Mouse (Mus musculus): ENCODE measurements around the gene Ptpn13. TPM values are rescaled to one million over a fixed set of nuclear protein-coding genes. Genes with fewer than 3 reads are reported as not detected.

Gene Ptpn13
- polyA plus RNA-seq, 1 experiment, result 6.6 TPM

DNA sequence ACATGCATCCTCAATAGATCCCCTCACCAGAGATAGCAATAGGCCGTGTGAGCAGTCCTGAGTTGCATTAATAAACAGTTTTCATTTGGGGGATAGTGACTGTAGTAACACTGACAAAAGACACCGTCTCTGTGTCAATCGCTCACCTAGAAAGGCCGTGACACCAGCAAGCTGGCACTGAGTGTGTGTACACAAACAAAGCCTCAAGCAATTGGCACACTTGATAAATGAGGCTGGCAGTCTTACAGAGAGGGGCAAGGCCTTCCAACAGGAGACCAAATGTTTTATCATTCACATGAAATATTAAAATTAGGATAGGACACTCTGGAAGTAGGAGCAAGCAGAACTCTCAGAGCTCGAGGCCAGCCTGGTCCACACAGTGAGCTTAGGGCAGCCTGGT lies 197.3 kb downstream of the Ptpn13 start:
- peaks cover 2% of the 10 kb centered on the region; the same call in 1 of the 2 replicates for H3K4me1 ChIP-seq (ENCODE audit: control insufficient read depth, insufficient read depth, low read length)
- H3K27ac ChIP-seq (ENCODE audit: control insufficient read depth, insufficient read depth, low read depth, low read length), result no peak overlapping the region
- no peaks in the 10 kb centered on the region for H3K36me3 ChIP-seq (ENCODE audit: control insufficient read depth, insufficient read depth, low read length)
- TF ChIP-seq CTCF (IDR thresholded peaks at IDR 0.05; ENCODE audit: control insufficient read depth, insufficient read depth, insufficient replicate concordance, low read depth, low read length) (no peak), POLR2A (IDR thresholded peaks at IDR 0.05; ENCODE audit: control insufficient read depth, low read depth, low read length) (no peak)
- H3K27me3 ChIP-seq (ENCODE audit: control insufficient read depth, insufficient read depth, low read length), result no peaks in the 10 kb centered on the region
- H3K4me3 ChIP-seq (ENCODE audit: control insufficient read depth, low read depth, low read length), result no peak overlapping the region

DNA sequence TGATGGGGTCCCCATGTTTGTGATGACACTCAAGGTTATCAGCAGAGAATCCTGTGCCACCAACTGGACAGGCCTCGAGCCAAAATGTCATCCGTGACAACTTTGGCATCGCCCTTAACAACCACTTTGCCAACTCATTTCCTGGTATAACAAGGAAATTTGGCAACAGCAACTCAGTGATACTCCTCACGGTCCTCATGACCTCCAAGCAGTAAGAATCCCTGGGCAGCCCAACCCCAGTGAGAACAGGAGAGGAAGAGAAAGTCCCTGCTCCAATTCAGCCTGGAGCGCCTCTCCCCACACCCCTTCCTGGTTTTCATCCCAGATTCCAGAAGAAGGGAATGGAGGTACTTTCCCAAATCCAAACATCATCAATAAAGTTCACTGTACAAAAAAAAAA lies 199.8 kb downstream of the Ptpn13 start:
- Histone ChIP-seq H3K36me3 (ENCODE audit: control insufficient read depth, insufficient read depth, low read length) (no peaks in the 10 kb centered on the region), H3K4me1 (ENCODE audit: control insufficient read depth, insufficient read depth, low read length) (peaks cover 2% of the 10 kb centered on the region), H3K4me3 (ENCODE audit: control insufficient read depth, low read depth, low read length) (no peak overlapping the region), H3K27ac (ENCODE audit: control insufficient read depth, insufficient read depth, low read depth, low read length) (no peak overlapping the region), H3K27me3 (ENCODE audit: control insufficient read depth, insufficient read depth, low read length) (no peaks in the 10 kb centered on the region)
- TF ChIP-seq CTCF (IDR thresholded peaks at IDR 0.05; ENCODE audit: control insufficient read depth, insufficient read depth, insufficient replicate concordance, low read depth, low read length) (no peak), POLR2A (IDR thresholded peaks at IDR 0.05; ENCODE audit: control insufficient read depth, low read depth, low read length) (no peak)

DNA sequence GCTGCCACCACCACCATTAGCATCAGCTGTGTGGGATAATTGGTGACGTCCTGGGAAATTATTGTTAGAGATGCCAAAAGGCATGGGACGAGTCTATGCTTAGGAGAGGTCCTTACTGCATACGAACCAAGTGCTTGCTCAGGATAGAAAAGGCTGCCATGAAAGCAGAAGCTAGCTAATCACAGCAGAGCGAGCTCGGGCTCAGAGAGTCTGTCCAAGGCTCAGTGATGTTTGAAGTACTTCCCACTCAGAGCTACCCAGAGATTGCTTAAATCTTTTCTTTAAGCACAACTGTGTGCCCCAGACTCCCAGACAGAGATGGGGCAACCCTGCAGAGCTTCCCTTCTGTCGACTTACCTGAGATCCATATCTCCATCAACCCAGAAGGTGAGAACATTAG lies 203.5 kb downstream of the Ptpn13 start:
- Histone ChIP-seq H3K4me1 (ENCODE audit: control insufficient read depth, insufficient read depth, low read length) (peaks cover 2% of the 10 kb centered on the region), H3K27me3 (ENCODE audit: control insufficient read depth, insufficient read depth, low read length) (no peaks in the 10 kb centered on the region), H3K4me3 (ENCODE audit: control insufficient read depth, low read depth, low read length) (no peak overlapping the region), H3K36me3 (ENCODE audit: control insufficient read depth, insufficient read depth, low read length) (no peaks in the 10 kb centered on the region), H3K27ac (ENCODE audit: control insufficient read depth, insufficient read depth, low read depth, low read length) (no peak overlapping the region)
- no peak for TF ChIP-seq CTCF (IDR thresholded peaks at IDR 0.05; ENCODE audit: control insufficient read depth, insufficient read depth, insufficient replicate concordance, low read depth, low read length)
- no peak for TF ChIP-seq POLR2A (IDR thresholded peaks at IDR 0.05; ENCODE audit: control insufficient read depth, low read depth, low read length)

DNA sequence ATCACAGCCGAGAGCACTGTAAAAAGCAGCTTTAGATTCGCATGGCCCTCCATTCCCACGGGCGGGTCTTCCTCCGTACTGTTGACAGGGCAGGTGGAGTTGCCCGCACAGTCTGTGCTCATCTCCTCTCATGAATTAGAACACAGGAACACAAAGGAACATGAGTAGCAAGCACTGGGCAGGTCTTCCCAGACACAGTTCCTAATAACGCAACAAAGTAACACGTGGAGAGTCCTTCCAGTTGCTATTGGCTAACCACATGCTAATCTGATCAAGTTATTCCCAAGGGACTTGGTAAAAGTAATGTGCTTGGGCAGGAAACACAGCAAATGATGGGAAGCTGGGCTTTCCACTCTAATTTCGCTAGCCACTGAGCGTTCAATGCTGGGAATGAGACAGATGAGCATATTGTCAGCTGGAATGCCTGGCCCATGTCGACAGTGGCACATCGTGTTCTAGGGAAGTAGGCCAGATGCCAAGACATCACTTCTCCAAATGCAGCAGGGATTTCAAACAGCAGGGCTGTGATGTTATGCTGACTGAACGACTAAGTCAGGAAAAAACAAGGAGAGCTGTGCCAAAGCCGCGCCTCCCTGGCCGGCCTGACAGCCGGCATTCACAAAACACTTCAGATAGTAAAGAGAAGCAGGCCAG lies 204.2 kb downstream of the Ptpn13 start, which contains the start of gene Slc10a6:
TSS of gene Slc10a6 (minus strand) at position 293 of the 654 bp plus-strand sequence.
- Histone ChIP-seq H3K27ac (ENCODE audit: control insufficient read depth, insufficient read depth, low read depth, low read length) (no peak within 1 kb of the TSS), H3K27me3 (ENCODE audit: control insufficient read depth, insufficient read depth, low read length) (no peaks in the 10 kb centered on the region), H3K4me3 (ENCODE audit: control insufficient read depth, low read depth, low read length) (no peak within 1 kb of the TSS), H3K4me1 (ENCODE audit: control insufficient read depth, insufficient read depth, low read length) (peaks cover 2% of the 10 kb centered on the region), H3K36me3 (ENCODE audit: control insufficient read depth, insufficient read depth, low read length) (no peaks in the 10 kb centered on the region)
- no peak for TF ChIP-seq POLR2A (IDR thresholded peaks at IDR 0.05; ENCODE audit: control insufficient read depth, low read depth, low read length)
- TF ChIP-seq CTCF (IDR thresholded peaks at IDR 0.05; ENCODE audit: control insufficient read depth, insufficient read depth, insufficient replicate concordance, low read depth, low read length), result no peak

DNA sequence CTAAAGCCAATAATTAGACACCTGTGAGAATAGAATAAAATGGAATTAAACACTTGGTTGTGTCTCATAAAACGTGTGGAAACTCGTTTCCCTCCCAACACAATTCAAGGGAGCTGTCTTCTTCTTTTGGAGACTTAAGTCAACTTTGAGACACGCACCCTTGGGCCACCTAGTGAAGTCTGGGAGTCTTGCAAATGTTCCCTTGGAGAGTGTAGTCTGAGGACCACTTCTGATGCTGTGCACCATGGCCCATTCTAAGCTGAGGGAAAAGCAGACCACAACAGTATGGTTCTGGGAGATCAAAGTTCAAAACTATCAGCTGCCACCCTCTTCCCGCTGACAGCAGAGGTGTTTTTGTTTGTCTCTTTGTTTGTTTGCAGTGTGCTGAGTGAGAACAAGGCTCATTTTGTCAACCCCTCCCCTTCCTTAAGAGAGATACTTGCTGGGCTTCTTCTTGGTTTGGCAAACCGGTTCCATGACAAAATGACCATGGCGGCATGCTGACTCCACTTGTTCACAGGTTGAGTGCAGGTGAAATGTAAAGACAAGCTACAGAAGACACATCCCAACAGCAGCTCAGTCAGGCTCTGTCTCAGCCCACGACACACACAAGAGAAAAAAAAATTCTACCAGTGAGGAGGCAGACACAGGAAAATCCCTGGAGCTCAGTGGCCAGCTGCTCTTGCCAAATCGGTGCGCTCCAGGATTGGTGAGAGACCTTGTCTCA lies 205.0 kb downstream of the Ptpn13 start:
- no peak overlapping the region for H3K4me3 ChIP-seq (ENCODE audit: control insufficient read depth, low read depth, low read length)
- no peak overlapping the region for H3K27ac ChIP-seq (ENCODE audit: control insufficient read depth, insufficient read depth, low read depth, low read length)
- no peaks in the 10 kb centered on the region for H3K36me3 ChIP-seq (ENCODE audit: control insufficient read depth, insufficient read depth, low read length)
- no peaks in the 10 kb centered on the region; the same call in 1 of the 2 replicates for H3K4me1 ChIP-seq (ENCODE audit: control insufficient read depth, insufficient read depth, low read length)
- H3K27me3 ChIP-seq (ENCODE audit: control insufficient read depth, insufficient read depth, low read length), result no peaks in the 10 kb centered on the region
- TF ChIP-seq POLR2A (IDR thresholded peaks at IDR 0.05; ENCODE audit: control insufficient read depth, low read depth, low read length), result no peak
- TF ChIP-seq CTCF (IDR thresholded peaks at IDR 0.05; ENCODE audit: control insufficient read depth, insufficient read depth, insufficient replicate concordance, low read depth, low read length), result no peak

DNA sequence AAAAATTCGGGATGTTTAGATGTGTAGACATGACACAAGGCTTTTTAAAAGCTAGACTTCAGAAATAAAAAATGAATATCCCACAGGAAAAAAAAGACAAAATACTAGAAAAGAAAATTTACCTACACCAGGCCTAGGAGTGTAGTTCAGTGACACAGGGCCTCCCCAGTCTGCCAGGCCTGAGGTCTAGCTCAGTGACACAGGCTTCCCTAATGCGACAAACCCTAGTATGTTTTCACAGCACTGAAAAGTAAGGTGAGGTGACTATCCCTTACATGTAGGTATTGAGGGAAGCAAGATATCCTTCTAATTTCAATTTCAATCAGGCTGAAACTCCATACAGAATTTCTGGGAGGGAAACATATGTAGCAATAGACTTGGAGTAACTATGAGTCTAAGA lies 212.2 kb downstream of the Ptpn13 start:
- TF ChIP-seq CTCF (IDR thresholded peaks at IDR 0.05; ENCODE audit: control insufficient read depth, insufficient read depth, insufficient replicate concordance, low read depth, low read length) (no peak), POLR2A (IDR thresholded peaks at IDR 0.05; ENCODE audit: control insufficient read depth, low read depth, low read length) (no peak)
- Histone ChIP-seq H3K27me3 (ENCODE audit: control insufficient read depth, insufficient read depth, low read length) (no peaks in the 10 kb centered on the region), H3K36me3 (ENCODE audit: control insufficient read depth, insufficient read depth, low read length) (no peaks in the 10 kb centered on the region), H3K4me1 (ENCODE audit: control insufficient read depth, insufficient read depth, low read length) (no peaks in the 10 kb centered on the region), H3K4me3 (ENCODE audit: control insufficient read depth, low read depth, low read length) (no peak overlapping the region), H3K27ac (ENCODE audit: control insufficient read depth, insufficient read depth, low read depth, low read length) (no peak overlapping the region)

DNA sequence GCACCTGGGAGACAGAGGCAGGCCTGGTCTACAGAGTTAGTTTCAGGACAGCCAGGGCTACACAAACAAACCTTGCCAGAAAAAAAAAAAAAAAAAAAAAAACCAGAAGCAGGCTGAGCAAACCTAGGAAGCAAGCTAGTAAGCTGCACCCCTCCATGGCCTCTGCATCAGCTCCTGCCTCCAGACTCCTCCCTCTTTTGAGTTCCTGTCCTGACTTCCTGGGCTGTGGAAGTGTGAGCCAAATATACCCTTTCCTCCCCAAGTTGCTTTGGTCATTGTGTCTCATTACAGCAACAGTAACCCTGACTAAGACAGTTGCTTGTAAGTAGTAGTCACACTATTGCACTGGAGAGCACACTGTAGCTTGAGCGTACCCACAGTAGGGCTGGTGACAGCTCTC lies 219.2 kb downstream of the Ptpn13 start:
- H3K4me1 ChIP-seq (ENCODE audit: control insufficient read depth, insufficient read depth, low read length), result no peaks in the 10 kb centered on the region
- TF ChIP-seq CTCF (IDR thresholded peaks at IDR 0.05; ENCODE audit: control insufficient read depth, insufficient read depth, insufficient replicate concordance, low read depth, low read length) (no peak), POLR2A (IDR thresholded peaks at IDR 0.05; ENCODE audit: control insufficient read depth, low read depth, low read length) (no peak)
- no peak overlapping the region for H3K4me3 ChIP-seq (ENCODE audit: control insufficient read depth, low read depth, low read length)
- no peak overlapping the region for H3K27ac ChIP-seq (ENCODE audit: control insufficient read depth, insufficient read depth, low read depth, low read length)
- no peaks in the 10 kb centered on the region for H3K36me3 ChIP-seq (ENCODE audit: control insufficient read depth, insufficient read depth, low read length)
- H3K27me3 ChIP-seq (ENCODE audit: control insufficient read depth, insufficient read depth, low read length), result no peaks in the 10 kb centered on the region
